Mouse (Mus musculus) bone marrow macrophage, adult 2 months (primary cell): ENCODE results near the gene Wdr61.

Source experiments
- CTCF ChIP-seq: IDR thresholded peaks from 2 replicates; pipeline ENCODE4 v1.5.1; 2012; ENCODE audit warnings: low read depth, mild to moderate bottlenecking, low read length, moderate library complexity
- POLR2A ChIP-seq: IDR thresholded peaks from 2 replicates; pipeline ENCODE4 v1.6.1; 2012; ENCODE audit warnings: mild to moderate bottlenecking, low read depth, low read length, borderline replicate concordance

GRCm38 (mm10) chr9:54689446-54689845 lies 44.9 kb downstream of the Wdr61 start:
- no peak for TF ChIP-seq POLR2A
- TF ChIP-seq CTCF: no peak
